Mouse (Mus musculus): Measurements from ENCODE around the gene Poln. TPM values are rescaled to one million over a fixed set of nuclear protein-coding genes. Genes with fewer than 3 reads are reported as not detected.

Poln gene
- total RNA-seq (2023; ENCODE audit: inconsistent age): 0.71 to 3.0 TPM (median 2.4 TPM) in 4 replicates

DNA sequence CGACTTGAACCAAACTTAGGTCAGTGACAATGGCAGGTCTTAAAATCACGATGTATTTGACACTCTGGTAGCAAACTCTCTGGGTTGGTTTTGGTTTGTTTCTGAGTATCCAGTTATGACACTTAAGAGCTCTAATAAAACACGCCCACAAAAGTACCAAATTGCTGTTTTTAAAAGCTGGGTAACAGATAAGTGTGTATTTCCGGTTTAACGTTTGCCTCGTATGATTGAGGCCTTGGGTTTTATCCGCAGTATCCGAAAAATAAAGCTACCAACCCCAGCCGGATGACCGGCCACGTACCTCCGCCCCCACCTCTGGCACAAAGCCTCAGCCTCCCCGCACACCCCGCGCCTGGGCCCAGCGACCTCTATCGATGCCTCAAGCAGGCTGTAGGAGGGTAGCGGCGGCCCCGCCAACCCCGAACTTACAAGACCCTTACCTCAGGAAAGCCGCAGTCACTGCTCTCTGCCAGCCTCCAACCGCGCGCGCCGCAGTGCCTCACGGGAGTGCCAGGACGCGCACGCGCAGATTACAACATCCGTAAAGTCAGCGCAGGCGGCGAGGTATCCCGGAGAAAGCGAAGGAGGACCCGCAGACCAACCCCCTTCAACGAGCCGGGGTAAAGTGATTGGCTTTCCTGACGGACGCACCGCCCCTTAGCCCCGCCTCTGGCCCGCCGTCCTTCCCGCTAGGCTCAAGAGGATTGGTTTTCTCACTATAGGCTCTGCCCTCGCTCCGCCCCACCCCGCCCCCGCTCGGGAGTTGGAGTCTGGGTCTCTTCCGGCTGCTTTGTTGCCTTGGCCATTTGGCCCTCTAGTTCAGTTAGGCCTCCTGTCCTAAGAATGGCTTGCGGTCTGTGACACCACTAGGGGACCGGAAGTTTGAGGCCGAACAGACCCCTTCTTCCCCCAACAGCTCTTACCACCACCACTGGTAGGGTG is at the start of gene Poln, which contains the start of gene Haus3:
TSS of gene Poln (minus strand) at position 499 of the 942 bp plus-strand sequence.
TSS of gene Haus3 (minus strand) at position 578 of the 942 bp plus-strand sequence.

DNA sequence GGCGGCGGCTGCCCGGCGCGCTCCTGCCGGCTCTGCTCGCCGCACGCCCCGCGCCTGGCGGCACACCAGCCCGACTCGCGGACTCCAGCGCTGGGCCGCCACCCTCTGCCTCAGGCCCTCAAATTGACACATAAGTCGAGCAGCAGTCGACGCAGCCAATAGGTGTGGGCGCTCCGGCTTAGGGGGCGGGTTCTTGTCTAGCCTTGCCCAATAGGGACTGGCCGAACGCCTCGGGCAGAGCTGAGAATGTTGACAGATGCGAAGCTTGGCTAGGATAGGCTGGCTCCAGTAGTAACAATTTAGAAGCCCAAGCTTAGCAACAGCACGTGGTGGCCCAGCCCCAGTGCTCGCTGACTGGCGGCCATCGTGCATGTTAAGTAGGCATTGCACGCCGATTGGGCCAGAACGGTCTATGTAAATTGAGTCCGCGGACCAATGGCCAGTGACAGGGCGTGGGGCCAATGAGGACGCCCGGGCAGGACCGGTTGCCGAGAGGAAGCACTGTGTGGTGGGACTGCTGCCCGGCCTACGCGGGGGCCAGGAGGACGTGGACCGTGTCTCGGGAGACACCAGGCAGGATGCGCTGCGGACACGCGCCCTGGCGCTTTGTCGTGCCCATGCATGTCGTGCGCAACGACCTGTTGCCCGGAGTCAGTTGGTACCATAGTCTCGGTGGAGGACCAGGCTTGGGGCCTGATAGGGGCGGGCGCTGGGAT is 18.5 kb upstream of the Poln start, which contains the start of gene Mxd4:
TSS of gene Mxd4 (minus strand) at position 120 of the 716 bp plus-strand sequence.

DNA sequence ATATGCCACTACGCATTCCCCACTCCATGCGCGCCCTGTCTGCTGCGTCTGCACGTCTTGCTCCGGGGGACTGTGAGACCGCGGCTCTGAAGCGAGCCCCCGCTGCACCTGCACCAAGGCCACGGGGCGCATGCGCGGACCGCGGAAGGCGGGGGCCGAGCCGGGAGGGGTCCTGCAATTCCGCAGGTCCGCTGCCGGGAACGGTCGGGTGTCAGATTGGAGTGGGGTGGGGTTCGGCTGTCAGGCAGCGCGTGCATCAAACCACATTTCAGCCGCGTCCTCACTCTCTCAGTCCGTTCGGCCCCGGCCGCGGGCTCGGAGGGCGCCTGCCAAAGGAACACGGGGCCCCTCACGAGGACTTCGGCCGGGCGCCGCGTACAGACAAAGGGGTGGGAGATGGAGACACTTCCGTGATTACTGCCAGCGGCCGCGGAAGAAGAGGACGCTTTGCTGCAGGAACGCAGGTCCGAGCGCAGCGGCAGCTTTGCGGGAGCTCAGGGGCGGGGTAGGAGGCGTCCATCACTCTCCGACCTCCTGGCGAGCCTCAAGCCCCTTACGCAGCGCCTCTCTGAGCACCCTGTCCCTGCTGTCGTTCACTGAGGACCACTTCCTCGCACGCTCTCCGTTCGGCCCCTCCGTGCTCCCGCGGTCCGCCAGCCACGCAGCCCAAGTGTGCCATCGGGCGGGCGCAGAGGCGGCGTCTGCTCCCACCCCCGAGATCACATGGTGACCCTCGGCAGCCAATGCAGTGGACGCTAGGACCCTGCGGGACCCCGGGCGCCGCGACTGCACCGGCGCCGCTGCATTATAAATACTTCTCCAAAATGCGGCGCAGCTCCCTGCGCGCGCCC is 173.2 kb downstream of the Poln start, which contains the start of gene Nat8l:
TSS of gene Nat8l (plus strand) at position 142 of the 851 bp plus-strand sequence.

DNA sequence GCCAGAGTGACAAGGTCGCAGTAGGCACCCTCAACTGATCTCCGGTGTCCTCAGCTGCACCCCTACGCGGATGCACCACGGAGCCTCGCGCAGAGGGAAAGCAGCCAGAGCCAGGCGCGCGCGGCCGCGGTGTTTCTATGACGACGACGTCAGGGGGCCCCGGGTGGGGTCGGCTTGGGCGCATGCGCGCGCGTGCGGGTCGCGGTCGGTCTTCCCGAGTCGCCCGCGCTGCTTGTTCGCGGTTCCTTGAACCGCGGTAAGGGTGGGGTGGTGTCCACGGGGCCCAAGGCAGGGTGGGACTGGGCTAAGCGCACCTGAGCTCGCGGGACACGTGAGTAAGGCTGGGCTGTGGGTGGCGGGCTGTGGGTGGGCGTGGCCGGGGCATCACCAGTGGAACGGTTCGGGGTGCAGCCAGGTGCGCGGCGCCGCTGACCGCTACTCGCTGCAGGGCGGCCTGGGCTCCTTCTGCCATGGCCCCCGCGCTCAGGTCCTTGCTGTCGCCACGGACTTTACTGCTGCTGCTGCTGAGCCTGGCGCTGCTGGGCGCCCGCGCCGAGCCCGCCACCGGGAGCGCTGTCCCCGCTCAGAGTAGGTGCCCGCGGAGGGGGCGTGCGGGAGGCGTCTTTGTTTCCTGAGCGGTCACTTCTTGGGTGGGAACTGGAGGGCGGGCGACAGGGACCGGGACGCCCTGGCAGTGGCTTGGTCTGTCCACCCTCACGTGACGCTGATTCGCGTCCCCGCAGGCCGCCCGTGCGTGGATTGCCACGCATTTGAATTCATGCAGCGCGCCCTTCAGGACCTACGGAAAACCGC is 185.7 kb downstream of the Poln start, which contains the start of gene Gm1673:
TSS of gene Gm1673 (plus strand) at position 125 of the 813 bp plus-strand sequence.

Other genes starting within 250 kb of the Poln start
- 27.4 to 35.4 TPM (median 30.8 TPM) in 4 replicates for gene Nelfa, start 233.0 kb downstream of the Poln start, total RNA-seq (2023; ENCODE audit: inconsistent age)
- gene Gm1673, start 186.0 kb downstream of the Poln start, total RNA-seq (2023; ENCODE audit: inconsistent age): not detected in 4 replicates
- gene Nat8l, start 173.5 kb downstream of the Poln start, total RNA-seq (2023; ENCODE audit: inconsistent age): 0.10 to 0.26 TPM (median 0.15 TPM) in 4 replicates
- 35.8 to 39.3 TPM (median 38.1 TPM) in 4 replicates for gene Haus3, start 79 bp upstream of the Poln start, total RNA-seq (2023; ENCODE audit: inconsistent age)
- gene Mxd4, start 18.3 kb upstream of the Poln start, total RNA-seq (2023; ENCODE audit: inconsistent age): 78.9 to 84.0 TPM (median 81.0 TPM) in 4 replicates
- gene Zfyve28, start 119.0 kb upstream of the Poln start, total RNA-seq (2023; ENCODE audit: inconsistent age): 1.8 to 2.0 TPM (median 2.0 TPM) in 4 replicates
- not detected in 4 replicates for gene Cfap99, start 119.2 kb upstream of the Poln start, total RNA-seq (2023; ENCODE audit: inconsistent age)
- 206 to 227 TPM (median 215 TPM) in 4 replicates for gene Rnf4, start 166.8 kb upstream of the Poln start, total RNA-seq (2023; ENCODE audit: inconsistent age)
- gene Fam193a, start 200.5 kb upstream of the Poln start, total RNA-seq (2023; ENCODE audit: inconsistent age): 70.9 to 78.8 TPM (median 75.9 TPM) in 4 replicates

Data from B cell, adult (primary cell).